Mouse (Mus musculus) liver, embryonic 13.5 days (tissue): ENCODE results near the gene Spata2. TPM values are rescaled to one million over a fixed set of nuclear protein-coding genes. Genes with fewer than 3 reads are reported as not detected.

ENCODE experiments used
- ATAC-seq: fragments of 200-750 bp; cut with Nextera tagmentation; 2 replicates; pipeline ENCODE4 v1.8.0; 2017; ENCODE audit warnings: low read depth, mild to moderate bottlenecking, moderate number of reproducible peaks, moderate library complexity
- DNase-seq: peaks from one replicate; pipeline ENCODE4 v3.0.0; 2022
- H3K27ac ChIP-seq: fragments of 300-500 bp; sonication (generic); 2 replicates; pipeline ENCODE4 v1.5.1; 2015; ENCODE audit warnings: moderate library complexity, mild to moderate bottlenecking, inconsistent platforms
- H3K27me3 ChIP-seq: fragments of 300-500 bp; sonication (generic); 2 replicates; pipeline ENCODE4 v1.6.1; 2015; ENCODE audit warnings: mild to moderate bottlenecking, inconsistent platforms
- H3K36me3 ChIP-seq: fragments of 300-500 bp; sonication (generic); 2 replicates; pipeline ENCODE4 v1.6.1; 2015; ENCODE audit warnings: mild to moderate bottlenecking, inconsistent platforms
- H3K4me1 ChIP-seq: fragments of 300-500 bp; sonication (generic); replicated peaks from 2 replicates; pipeline ENCODE4 v1.6.1; 2015; ENCODE audit warnings: inconsistent platforms
- H3K4me2 ChIP-seq: fragments of 300-500 bp; sonication (generic); 2 replicates; pipeline ENCODE4 v1.6.1; 2015; ENCODE audit warnings: inconsistent platforms, mild to moderate bottlenecking, moderate library complexity
- H3K4me3 ChIP-seq: fragments of 300-500 bp; sonication (generic); replicated peaks from 2 replicates; pipeline ENCODE4 v1.5.1; 2015; ENCODE audit warnings: mild to moderate bottlenecking, inconsistent platforms
- H3K9ac ChIP-seq: fragments of 300-500 bp; sonication (generic); 2 replicates; pipeline ENCODE4 v1.6.1; 2015; ENCODE audit warnings: mild to moderate bottlenecking, inconsistent platforms
- H3K9me3 ChIP-seq: fragments of 300-500 bp; sonication (generic); replicated peaks from 2 replicates; pipeline ENCODE4 v1.6.1; 2016; ENCODE audit warnings: inconsistent platforms
- WGBS: fragments of 180-500 bp; shearing (Covaris S2); methylation state at CpG from one replicate; pipeline ENCODE4 v1.1.7; 2015; ENCODE audit not compliant: insufficient replicate concordance; 5-methylcytosine and 5-hydroxymethylcytosine counted together
- polyA plus RNA-seq: library from polyadenylated mRNA; unstranded; fragments of >200 nt; fragmentation: Nextera tagmentation; extraction: Ambion mirVana; gene quantifications from 2 replicates; pipeline ENCODE4 v1.2.1, GENCODE M21; 2015

The Spata2 gene
- polyA plus RNA-seq, 1 experiment from 2014 or later, result 7.0 TPM

GRCm38 (mm10) chr2:167533880-167534279 is 41.2 kb upstream of the Spata2 start:
- no peak overlapping the region for H3K27ac ChIP-seq
- H3K9ac ChIP-seq, result no peak overlapping the region
- no peaks in the 10 kb centered on the region for H3K36me3 ChIP-seq
- no peak for ATAC-seq
- H3K9me3 ChIP-seq, result no peaks in the 10 kb centered on the region
- H3K4me3 ChIP-seq, result no peak overlapping the region
- H3K4me1 ChIP-seq, result peaks cover 31% of the 10 kb centered on the region
- peaks cover 52% of the 10 kb centered on the region for H3K27me3 ChIP-seq
- no peak overlapping the region for H3K4me2 ChIP-seq
- DNase-seq, result no peak

GRCm38 (mm10) chr2:167532131-167532530 is 39.4 kb upstream of the Spata2 start:
- Histone ChIP-seq H3K4me1 (peaks cover 22% of the 10 kb centered on the region), H3K4me2 (no peak overlapping the region), H3K9ac (no peak overlapping the region), H3K36me3 (no peaks in the 10 kb centered on the region), H3K27me3 (peaks cover 35% of the 10 kb centered on the region), H3K27ac (no peak overlapping the region), H3K9me3 (no peaks in the 10 kb centered on the region), H3K4me3 (no peak overlapping the region)
- ATAC-seq (no peak), DNase-seq (no peak)
- WGBS, result 16% methylated on average over 13 of the region's 13 CpGs

DNA sequence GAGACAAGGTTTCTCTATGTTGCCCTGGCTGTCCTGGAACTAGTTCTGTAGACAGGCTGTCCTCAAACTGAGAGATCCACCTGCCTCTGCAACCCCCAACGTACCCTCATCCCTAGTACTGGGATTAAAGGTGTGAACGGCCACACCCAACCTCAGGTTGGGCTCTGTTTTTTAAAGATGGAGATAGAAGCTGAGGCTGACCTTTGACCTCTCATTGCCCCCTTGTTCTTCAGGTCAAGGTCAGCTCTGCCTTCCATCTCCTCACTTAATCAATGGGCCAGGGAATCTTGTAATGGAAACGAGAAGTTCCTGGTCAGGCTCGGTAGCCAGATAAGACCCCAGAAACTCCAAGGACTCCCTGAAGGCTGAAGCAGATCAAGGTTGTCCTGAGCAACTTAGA is 37.8 kb upstream of the Spata2 start:
- peaks cover 8% of the 10 kb centered on the region; the same call in 1 of the 2 replicates for H3K4me1 ChIP-seq
- H3K9ac ChIP-seq, result no peak overlapping the region
- DNase-seq (no peak), ATAC-seq (no peak)
- 59% methylated on average over 4 of the region's 4 CpGs for WGBS
- no peak overlapping the region for H3K4me2 ChIP-seq
- no peaks in the 10 kb centered on the region for H3K9me3 ChIP-seq
- no peaks in the 10 kb centered on the region for H3K36me3 ChIP-seq
- peaks cover 21% of the 10 kb centered on the region for H3K27me3 ChIP-seq
- H3K27ac ChIP-seq, result no peak overlapping the region
- no peak overlapping the region for H3K4me3 ChIP-seq

- ATAC-seq, result no peak
- Histone ChIP-seq H3K4me3 (no peak overlapping the region), H3K27me3 (peaks cover 19% of the 10 kb centered on the region), H3K36me3 (no peaks in the 10 kb centered on the region), H3K4me1 (peaks cover 8% of the 10 kb centered on the region; the same call in 1 of the 2 replicates), H3K9ac (no peak overlapping the region), H3K9me3 (no peaks in the 10 kb centered on the region), H3K27ac (no peak overlapping the region), H3K4me2 (no peak overlapping the region)
- 44% methylated on average over 5 of the region's 5 CpGs for WGBS
- DNase-seq, result no peak
Measured at GRCm38 (mm10) chr2:167529935-167530513, 37.3 kb upstream of the Spata2 start.

DNA sequence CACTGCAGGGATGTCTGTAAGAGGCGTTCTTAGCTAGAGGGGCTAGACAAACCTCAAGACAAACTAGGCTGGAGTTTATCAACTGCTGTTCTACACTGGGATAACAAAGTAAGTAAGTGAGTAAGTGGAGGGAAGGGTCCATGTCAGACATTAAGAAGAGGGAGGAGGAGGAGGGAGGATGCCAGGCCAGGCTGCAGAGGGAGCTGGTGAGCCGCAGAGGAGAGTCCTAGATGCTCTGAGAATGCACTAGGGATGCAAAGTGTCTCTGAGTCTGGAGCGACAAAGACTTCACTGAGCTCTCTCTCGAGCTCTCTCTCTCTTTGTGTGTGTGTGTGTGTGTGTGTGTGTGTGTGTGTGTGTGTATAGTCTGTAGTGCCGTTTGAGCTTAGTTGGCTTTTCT is 35.6 kb upstream of the Spata2 start:
- no peak for DNase-seq
- Histone ChIP-seq H3K4me2 (no peak overlapping the region), H3K4me1 (peaks cover 8% of the 10 kb centered on the region; the same call in 1 of the 2 replicates), H3K4me3 (no peak overlapping the region), H3K27ac (no peak overlapping the region), H3K36me3 (no peaks in the 10 kb centered on the region), H3K9me3 (no peaks in the 10 kb centered on the region), H3K9ac (no peak overlapping the region), H3K27me3 (peaks cover 11% of the 10 kb centered on the region)
- WGBS, result 12% methylated on average over 5 of the region's 5 CpGs
- no peak for ATAC-seq

DNA sequence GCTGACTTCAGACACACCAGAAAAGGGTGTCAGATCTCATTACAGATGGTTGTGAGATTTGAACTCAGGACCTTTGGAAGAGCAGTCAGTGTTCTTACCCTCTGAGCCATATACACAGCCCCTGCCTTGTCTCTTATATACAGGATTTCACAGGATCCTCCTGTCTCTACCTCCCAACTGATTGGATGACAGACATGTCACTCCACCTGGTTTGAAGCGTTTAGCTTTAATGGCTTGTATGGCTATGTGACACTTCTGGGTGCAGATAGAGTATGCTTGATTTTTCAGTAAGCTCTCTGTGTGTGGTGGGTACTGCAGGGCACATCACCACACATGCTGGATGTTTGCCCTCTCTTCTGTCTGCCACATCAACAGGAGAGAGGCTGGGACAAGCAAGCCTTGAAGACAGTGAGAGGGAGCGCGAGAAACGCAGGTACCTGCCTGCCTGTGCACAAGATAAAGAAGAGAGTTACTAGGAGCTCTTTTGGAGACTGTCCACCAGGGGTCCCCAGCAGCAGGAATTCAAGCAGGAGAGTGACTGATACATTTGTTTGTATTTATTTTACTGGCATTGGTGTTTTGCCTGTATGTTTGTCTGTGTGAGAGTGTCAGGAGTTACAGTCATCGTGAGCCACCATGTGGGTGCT is 27.0 kb upstream of the Spata2 start:
- peaks cover 33% of the 10 kb centered on the region for H3K36me3 ChIP-seq
- H3K27me3 ChIP-seq, result no peaks in the 10 kb centered on the region
- H3K27ac ChIP-seq, result no peak overlapping the region
- WGBS, result 64% methylated on average over 5 of the region's 5 CpGs
- no peaks in the 10 kb centered on the region for H3K9me3 ChIP-seq
- H3K4me2 ChIP-seq, result no peak overlapping the region
- H3K4me1 ChIP-seq, result no peaks in the 10 kb centered on the region
- no peak overlapping the region for H3K9ac ChIP-seq
- ATAC-seq (no peak), DNase-seq (no peak)
- H3K4me3 ChIP-seq, result no peak overlapping the region

- WGBS, result 78% methylated on average over 5 of the region's 5 CpGs
- H3K36me3 ChIP-seq, result peaks cover 73% of the 10 kb centered on the region
Measured at GRCm38 (mm10) chr2:167515688-167516087, 23.0 kb upstream of the Spata2 start.

DNA sequence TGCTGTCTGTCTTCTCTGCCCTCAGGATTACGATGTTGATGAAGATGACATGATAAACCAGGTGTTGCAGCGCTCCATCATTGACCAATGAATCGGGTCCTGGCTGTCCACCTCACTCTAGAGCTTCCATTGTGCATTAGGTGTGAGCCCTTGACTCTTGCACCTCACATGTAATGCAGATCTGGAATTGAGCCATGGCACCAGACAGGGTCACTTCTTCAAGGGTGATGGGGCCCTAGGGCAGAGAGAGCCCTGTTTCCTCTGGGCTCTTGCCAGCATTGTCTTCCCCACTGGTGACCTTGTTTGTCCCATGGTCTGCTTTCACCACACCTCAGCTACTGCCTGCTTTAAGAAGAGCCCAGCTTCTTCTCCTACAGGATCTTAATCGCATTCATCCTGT is 22.0 kb upstream of the Spata2 start:
- Histone ChIP-seq H3K9ac (no peak overlapping the region), H3K27me3 (no peaks in the 10 kb centered on the region), H3K4me1 (peaks cover 14% of the 10 kb centered on the region), H3K4me2 (no peak overlapping the region), H3K4me3 (no peak overlapping the region), H3K27ac (no peak overlapping the region), H3K9me3 (no peaks in the 10 kb centered on the region), H3K36me3 (peaks cover 76% of the 10 kb centered on the region)
- 89% methylated on average over 4 of the region's 4 CpGs for WGBS
- DNase-seq (no peak), ATAC-seq (no peak)

More at GRCm38 (mm10) chr2:167515688-167516087, 23.0 kb upstream of the Spata2 start:
- ATAC-seq, result no peak
- no peaks in the 10 kb centered on the region for H3K27me3 ChIP-seq
- DNase-seq, result no peak
- H3K4me2 ChIP-seq, result no peak overlapping the region
- peaks cover 5% of the 10 kb centered on the region for H3K4me1 ChIP-seq
- H3K9me3 ChIP-seq, result no peaks in the 10 kb centered on the region
- no peak overlapping the region for H3K27ac ChIP-seq
- H3K4me3 ChIP-seq, result no peak overlapping the region
- H3K9ac ChIP-seq, result no peak overlapping the region

GRCm38 (mm10) chr2:167512970-167513369 is 20.3 kb upstream of the Spata2 start:
- peaks cover 21% of the 10 kb centered on the region for H3K4me1 ChIP-seq
- H3K27ac ChIP-seq, result no peak overlapping the region
- DNase-seq (no peak), ATAC-seq (no peak)
- no peak overlapping the region for H3K4me3 ChIP-seq
- no peaks in the 10 kb centered on the region for H3K27me3 ChIP-seq
- H3K36me3 ChIP-seq, result peaks cover 91% of the 10 kb centered on the region
- H3K9ac ChIP-seq, result no peak overlapping the region
- no peaks in the 10 kb centered on the region for H3K9me3 ChIP-seq
- H3K4me2 ChIP-seq, result no peak overlapping the region
- WGBS, result 83% methylated on average over 5 of the region's 5 CpGs

GRCm38 (mm10) chr2:167512365-167512764 is 19.7 kb upstream of the Spata2 start:
- Histone ChIP-seq H3K36me3 (peaks cover 91% of the 10 kb centered on the region), H3K9ac (no peak overlapping the region), H3K27me3 (no peaks in the 10 kb centered on the region), H3K27ac (no peak overlapping the region), H3K4me2 (no peak overlapping the region), H3K4me3 (no peak overlapping the region), H3K9me3 (no peaks in the 10 kb centered on the region), H3K4me1 (peaks cover 26% of the 10 kb centered on the region)
- ATAC-seq, result no peak
- DNase-seq, result no peak
- WGBS, result 91% methylated on average over 9 of the region's 9 CpGs

DNA sequence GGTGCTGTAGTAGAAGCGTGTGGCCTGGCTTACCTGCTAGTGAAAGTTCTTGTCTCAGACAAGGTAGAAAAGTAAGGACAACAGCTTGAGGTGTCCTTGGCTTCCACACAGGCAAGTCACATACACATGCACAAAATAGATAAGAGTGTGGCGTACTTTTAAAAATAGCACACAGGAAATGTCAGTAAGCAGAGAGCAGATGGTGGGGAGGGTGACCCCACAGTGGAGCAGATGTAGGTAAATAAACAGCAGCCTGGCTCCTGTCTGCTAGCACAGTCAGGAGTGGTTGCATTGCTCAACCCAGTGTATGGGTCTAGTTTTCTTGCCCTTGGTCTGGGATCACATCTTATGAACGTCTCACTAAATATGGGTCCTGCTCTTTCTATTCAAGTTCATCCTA is 17.8 kb upstream of the Spata2 start:
- WGBS, result 19% methylated on average over 3 of the region's 3 CpGs
- H3K27me3 ChIP-seq, result no peaks in the 10 kb centered on the region
- peaks cover 39% of the 10 kb centered on the region for H3K4me1 ChIP-seq
- peak; percentile 74 for ATAC-seq
- H3K36me3 ChIP-seq, result peaks cover 77% of the 10 kb centered on the region
- no peaks in the 10 kb centered on the region for H3K9me3 ChIP-seq
- peak; percentile 34 for DNase-seq
- 0 out of 2 replicates have a peak overlapping the region, but pooled peaks have one; percentile 0 for H3K4me2 ChIP-seq
- H3K27ac ChIP-seq, result peak overlapping the region; percentile 56; the same call in 1 of the 2 replicates
- H3K4me3 ChIP-seq, result no peak overlapping the region
- H3K9ac ChIP-seq, result 0 out of 2 replicates have a peak overlapping the region, but pooled peaks have one; percentile 0

GRCm38 (mm10) chr2:167508569-167508968 is 15.9 kb upstream of the Spata2 start:
- Histone ChIP-seq H3K36me3 (peaks cover 58% of the 10 kb centered on the region), H3K27ac (no peak overlapping the region; the same call in 1 of the 2 replicates), H3K9ac (no peak overlapping the region), H3K4me1 (peaks cover 57% of the 10 kb centered on the region), H3K4me3 (no peak overlapping the region), H3K27me3 (no peaks in the 10 kb centered on the region), H3K4me2 (no peak overlapping the region), H3K9me3 (no peaks in the 10 kb centered on the region)
- WGBS, result 90% methylated on average over 4 of the region's 4 CpGs
- ATAC-seq (no peak), DNase-seq (no peak)
